Mouse (Mus musculus): Measurements from ENCODE around the gene Ldlrad3.

Gene Ldlrad3

DNA sequence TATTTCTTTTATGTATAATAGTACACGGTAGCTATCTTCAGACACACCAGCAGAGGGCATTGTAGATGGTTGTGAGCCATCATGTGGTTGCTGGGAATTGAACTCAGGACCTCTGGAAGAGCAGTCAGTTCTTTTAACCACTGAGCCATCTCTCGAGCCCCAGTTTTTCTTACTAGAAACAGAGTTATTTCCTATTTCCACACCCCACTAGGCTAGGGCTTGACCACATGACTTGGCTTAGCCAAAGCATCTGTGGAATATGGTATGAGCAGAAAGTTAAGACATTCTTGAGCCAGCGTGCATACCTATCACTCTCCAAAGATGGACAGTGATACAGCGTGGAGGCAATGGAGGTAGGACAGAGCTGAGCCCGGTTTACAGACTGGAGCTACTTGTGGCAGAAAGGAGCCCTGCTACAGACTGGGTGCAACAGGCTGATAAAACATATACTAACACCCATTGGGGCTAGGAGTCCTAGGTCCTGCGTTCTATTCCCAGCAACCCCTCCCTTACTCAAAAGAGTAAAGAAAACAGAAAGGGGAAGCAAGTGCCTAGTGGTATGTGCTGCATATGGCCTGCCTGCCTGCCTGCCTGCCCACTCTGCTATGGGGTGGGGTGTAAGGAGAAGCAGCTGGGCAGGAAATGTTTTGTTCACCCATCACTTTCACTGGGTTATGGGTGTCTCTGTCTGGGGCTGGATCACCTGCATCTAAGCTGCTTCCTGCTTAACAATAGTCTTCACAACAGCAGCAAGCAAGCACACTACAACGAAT is 147.1 kb downstream of the Ldlrad3 start:
- peak; percentile 25 to 45 for DNase-seq (ENCODE audit: low read depth in 2 of 2, low spot score in 2 of 2)

DNA sequence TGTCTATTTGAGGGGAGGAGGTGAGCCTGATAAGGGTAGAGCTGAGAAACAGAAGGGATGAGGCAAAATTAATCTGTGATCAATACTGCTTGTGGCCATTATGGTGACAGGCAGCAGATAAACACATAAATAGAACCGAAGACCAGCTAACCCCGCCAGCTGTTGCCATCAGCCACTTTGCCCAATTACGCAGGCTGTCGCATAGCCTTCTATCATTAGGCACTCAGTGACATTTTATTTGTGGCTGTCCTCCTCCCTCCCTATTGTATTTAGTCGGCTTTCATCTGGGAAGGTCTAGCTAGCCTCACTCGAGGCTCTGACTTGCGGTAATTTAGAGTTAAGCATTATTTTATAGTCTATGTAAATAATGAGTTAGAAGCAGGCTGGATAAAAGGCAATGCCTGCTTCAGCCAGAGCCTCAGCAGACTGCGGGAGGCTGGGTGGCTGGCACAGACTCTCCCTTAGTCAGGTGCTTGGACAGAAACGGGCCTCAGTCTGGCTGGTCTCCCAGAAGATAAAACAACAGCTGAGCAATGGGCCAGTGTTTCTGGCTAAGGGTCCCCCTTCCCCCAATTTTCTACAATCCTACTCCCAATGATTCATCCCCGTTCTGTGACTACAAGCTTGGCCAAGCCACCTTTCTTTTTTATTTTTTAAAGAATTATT is 147.8 kb downstream of the Ldlrad3 start:
- no peak for DNase-seq (ENCODE audit: low read depth in 2 of 2, low spot score in 2 of 2)

DNA sequence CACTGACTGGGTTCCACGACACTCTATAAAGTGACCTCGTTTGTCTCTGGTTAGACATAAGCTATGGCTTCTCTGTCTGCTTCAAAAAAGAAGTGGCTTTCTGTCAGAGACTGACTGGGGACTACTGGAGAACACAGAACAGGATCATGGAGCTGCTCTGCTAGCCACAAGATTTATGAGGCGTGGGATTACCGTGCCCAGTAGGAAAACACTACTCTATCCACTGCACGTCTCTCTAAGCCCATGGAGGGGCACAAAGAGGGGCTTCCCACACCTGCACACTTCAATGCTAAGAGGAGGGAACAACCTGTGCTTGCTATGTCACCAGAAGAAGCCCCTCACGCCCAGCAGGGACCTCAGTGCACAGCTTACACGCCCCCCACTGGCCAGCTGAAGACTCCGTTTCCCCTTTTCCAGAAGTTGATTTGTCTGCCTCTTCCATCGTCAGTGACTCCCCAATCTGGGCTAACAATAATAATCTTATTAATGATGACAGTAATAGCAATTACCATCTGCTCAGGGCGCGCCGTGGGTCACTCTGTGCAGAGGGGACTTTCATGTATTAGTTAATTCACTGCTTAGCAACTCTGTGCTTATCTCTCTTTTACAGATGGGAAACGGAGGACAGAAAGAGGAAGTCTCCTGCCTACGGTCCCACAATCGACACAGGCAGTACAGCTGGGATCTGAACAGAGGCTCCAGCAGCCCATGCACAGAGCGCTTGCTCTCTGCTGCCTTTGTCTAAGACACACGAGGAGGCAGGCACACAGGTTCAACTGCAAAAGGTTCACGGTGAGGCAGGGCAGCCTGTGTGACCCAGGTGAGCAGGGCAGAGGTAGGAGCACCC is 149.3 kb downstream of the Ldlrad3 start:
- no peak for DNase-seq (ENCODE audit: low read depth in 2 of 2, low spot score in 2 of 2)

DNA sequence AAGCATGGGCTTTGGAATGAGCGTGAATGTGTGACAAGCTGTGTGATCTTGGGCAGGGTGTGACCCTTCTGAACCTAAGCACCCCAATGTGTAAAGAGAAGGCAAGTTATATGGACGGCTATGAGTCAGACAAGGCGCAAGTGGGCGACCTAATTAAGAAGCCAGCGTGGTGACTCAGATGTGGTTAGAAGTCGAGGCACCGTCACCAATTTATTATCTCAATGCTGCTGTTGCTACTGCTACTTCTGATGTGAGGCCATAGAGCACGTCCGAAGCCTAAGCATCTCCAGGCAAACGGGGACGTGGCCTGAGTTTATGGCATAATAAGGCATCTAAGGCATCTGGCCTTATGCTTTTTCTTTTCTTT is 151.7 kb downstream of the Ldlrad3 start:
- no peak for DNase-seq (ENCODE audit: low read depth in 2 of 2, low spot score in 2 of 2)

DNA sequence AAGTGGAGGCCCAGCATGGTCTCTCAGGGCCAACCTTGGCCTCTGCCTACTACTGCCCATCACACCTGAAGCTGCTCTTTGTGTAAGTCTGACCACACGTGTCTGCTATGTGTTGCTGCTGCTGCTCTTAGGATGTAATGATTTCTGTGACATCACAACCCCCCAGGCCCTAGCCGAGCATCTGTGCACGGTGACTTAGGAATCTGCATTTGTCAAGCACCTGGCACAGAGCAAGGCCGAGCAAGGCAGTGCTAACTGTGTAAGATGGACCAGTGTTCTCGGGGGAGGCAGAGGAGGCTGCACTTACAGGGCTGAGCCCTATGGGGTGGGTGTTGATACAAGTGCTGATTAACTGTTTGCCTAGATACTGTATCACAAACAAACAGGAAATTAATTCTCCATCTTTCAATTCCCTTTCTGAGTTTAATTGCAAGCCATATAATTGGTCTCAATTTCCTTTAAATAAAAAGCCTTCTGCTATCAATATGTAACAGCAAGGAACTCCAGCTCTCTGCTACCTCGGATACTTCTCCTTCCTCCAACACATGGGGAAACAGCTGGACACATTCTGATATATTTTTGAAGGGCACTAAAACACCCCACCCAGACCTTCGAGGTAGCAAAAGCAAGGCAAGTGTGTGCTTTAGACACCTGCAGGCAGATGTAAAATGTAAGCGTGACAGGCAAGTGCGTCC is 152.2 kb downstream of the Ldlrad3 start:
- no peak for DNase-seq (ENCODE audit: low read depth in 2 of 2, low spot score in 2 of 2)

DNA sequence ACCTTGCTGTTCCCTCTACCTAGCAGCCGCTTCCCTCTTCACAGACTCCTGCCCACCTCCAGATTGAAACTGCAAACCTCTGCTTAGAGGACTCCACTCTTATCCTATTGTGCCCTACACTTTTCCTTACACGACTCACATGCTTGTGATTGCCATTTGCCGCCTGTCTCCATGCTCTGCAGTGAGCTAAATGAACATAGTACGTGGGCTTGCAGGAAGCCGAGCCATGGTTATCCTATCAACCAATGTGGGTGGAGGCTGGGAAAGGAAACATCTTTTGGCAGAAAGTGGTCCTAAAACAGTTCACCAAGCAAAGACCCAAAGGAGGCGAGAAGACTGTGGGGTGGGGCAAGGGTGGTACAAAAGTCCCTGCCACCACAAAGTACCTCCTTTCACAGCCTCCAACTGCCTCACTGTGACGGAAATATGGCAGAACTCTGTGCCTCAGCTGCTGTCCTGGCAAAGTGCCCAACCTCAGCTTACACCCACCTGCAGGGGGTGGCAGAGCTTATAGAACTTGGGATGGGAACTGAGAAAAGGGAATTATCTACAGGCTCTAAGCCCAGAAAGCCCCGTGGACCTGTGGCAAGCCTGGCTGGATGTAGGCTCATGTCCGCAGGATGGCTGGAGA is 153.4 kb downstream of the Ldlrad3 start:
- peak in 1 of 2 experiments; percentile 25 for DNase-seq (ENCODE audit: low read depth in 2 of 2, low spot score in 2 of 2)

DNA sequence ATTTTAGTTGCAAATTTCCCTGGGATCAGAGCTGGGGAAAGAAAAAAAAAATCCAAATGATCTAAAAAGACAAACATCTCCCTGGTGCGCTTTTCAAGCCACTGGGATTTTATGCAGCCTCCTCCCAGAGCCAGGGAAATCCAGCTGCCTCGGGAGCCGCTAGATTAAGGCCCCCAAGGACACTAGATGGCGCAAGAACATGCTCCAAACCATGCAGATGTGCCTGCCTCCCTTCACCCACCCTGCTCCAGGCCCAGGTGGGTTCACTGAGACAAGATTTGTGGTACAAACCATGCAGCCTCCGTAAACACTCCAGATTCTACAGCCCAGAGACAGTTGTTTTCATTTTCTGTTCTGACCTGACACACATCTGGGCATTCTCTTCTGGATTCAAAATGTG is 155.5 kb downstream of the Ldlrad3 start:
- peak; percentile 39 to 55 for DNase-seq (ENCODE audit: low read depth in 2 of 2, low spot score in 2 of 2)

DNA sequence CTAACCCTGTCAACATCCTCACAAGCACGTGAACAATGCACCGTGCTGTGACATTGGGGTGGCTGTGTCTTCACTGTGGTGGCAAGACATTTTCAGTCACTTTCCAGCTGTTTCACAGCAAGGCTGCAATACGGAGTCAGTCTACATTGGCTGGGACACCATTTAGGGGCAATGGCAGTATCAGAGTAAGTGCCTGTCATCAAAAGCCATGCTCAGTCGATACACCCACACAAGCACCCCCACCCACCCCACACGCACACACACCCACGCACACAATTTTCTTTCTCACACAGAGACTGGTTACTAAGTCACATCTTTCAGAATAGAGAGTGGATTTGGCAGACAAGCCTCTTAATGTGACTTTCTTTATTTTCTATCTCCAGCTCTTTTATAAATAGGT is 156.0 kb downstream of the Ldlrad3 start:
- DNase-seq (ENCODE audit: low read depth in 2 of 2, low spot score in 2 of 2) = no peak

DNA sequence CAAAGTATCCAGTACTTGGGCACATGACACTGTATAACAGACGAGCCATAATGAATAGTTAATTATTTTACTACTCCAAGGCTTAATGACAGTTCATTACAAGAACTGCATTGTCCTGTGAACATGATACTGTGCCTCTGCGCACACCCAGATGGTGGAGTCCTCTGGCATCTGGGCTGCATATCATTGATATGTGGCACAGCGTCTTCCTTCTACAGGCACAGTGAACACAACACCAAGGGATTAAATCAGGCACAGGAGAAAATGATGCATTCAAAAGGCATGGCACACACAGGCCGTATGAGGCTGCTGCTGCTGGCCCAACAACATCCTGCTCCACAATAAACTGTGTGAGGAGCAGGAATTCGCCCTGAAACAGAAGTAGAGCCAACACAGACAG is 156.5 kb downstream of the Ldlrad3 start:
- no peak for DNase-seq (ENCODE audit: low read depth in 2 of 2, low spot score in 2 of 2)

DNA sequence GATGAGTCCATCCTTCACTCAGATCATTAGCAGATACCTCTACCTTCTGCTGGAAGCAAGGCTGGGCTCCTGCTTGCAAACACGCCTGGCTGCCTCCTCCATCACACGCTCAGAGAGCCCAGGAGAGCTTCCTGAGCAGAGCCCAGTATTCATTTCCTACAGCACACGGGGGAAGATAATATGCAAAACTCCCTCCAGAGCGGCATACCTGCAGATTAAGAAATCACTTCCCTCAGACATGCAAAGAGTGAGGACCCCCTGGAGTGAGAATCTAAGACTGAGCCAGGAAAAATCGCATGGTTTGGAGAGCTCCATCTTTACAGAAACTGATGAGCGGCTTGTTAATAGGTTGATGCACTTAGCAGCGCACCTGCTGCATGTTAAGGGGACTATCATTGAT is 158.9 kb downstream of the Ldlrad3 start:
- no peak for DNase-seq (ENCODE audit: low read depth in 2 of 2, low spot score in 2 of 2)

DNA sequence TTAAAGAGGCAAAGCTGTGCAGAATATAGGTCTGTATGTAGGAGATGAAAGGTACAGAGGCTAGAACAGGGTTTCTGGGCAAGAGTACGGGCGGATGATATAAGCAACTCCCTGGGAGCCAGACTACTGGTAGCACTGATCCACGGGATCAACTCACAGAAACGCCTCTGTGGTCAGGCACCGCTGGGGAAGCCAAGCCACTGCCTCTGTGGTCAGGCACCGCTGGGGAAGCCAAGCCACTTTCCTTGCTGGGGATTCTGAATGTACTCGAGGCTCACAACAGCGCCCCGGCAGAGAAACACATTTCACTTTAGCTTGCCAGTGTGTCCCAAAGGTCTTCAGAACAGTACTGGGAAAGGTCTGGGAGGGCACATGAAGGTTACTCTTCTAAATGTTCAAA is 160.0 kb downstream of the Ldlrad3 start:
- DNase-seq (ENCODE audit: low read depth in 2 of 2, low spot score in 2 of 2) = no peak

DNA sequence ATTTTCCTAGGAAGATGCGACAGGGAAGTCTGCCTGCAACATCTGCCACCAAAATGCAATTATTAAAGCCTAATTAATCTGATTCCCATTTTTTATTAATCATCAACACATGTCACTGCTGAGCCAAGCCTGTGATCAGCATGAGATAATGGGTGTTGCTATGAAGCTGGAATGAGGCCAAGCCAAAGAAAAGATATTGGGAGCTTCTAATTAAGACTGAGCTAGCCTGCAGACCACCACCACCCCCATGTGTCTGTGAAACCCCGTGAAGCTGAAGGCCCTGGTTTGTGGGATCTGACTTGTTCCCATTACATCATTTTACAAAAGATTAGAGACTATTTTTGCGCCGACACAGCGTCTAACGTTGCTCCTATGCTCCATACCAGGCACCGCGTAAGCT is 161.7 kb downstream of the Ldlrad3 start:
- DNase-seq (ENCODE audit: low read depth in 2 of 2, low spot score in 2 of 2) = no peak

DNA sequence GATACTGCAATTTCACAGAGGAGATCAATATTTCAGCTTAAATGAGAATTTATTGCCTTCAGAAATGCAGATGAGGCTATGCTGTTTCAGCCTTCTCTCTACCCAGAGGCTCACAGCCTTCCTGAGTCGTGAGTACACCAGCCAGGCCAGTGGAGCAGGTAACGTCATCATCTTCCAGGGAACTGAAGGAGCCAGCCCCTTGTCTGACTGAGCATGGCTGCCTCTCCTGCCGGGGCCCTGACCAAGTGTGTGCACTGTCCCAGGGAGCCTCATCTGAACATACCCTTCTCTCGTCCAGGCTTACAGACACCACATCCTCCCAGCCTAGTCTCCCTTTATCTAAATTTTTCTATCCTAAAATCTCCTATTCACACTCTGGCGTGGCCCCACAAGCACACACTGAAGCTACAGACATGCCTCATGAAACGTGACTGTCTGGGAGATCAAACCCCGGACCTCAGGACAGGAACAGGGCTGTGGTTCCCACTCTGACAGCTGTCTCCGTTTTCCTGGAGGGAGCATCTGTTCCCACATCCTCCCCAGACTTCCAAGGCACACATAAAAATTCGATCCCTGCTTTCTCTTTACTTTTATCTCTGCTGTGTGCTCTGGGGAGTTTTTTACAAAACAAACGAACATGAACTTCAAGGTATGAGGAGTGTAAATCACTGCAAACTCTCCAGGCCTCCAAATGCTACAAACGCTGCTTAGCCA is 164.7 kb downstream of the Ldlrad3 start:
- no peak for DNase-seq (ENCODE audit: low read depth in 2 of 2, low spot score in 2 of 2)

DNA sequence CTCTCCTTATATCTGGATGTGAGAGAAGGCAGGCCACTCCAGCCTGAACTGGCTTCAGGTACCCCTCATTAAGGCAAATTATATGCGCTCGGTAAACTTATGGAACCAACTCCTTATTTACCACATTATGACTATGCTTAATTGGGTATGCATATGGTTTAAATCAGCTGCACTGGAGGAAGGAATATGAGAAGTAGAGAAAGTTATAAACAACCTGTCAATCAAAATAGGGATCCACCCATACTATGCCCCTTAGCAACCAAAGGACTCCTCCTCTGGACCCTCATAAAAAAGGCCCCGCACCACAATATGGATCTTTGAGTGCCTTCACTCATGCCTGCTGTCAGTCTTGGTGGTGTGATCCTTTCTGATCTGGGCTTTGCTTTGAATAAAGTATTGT is 165.6 kb downstream of the Ldlrad3 start:
- DNase-seq (ENCODE audit: low read depth in 2 of 2, low spot score in 2 of 2) = no peak

DNA sequence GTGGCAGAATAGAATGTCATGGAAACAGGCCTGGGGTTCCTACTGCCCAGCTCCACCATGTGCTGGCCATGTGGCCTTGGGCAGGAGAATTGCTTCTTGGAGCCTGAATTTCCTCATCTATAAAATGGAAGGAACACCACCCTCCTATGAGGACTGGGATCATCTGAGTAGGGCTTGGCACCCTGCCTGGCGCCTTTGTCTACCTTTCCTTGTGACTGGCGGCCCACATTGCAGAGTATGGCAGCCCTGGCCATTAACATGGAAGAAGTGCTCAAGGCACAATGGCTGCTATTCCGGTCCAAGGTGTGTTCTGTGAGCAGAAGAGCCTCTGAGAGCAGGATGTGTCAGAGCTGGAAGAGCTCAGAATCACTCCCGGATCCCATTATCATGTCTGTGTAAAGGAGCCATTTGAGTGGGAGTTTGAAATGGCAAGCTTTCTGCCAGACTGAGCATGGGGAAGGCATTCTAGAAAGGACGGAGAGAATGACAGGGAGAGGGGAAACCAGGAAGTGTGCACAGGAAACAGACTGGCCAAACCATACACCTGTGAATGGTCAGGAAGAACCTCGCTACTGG is 171.6 kb downstream of the Ldlrad3 start:
- no peak for DNase-seq (ENCODE audit: low read depth in 2 of 2, low spot score in 2 of 2)

DNA sequence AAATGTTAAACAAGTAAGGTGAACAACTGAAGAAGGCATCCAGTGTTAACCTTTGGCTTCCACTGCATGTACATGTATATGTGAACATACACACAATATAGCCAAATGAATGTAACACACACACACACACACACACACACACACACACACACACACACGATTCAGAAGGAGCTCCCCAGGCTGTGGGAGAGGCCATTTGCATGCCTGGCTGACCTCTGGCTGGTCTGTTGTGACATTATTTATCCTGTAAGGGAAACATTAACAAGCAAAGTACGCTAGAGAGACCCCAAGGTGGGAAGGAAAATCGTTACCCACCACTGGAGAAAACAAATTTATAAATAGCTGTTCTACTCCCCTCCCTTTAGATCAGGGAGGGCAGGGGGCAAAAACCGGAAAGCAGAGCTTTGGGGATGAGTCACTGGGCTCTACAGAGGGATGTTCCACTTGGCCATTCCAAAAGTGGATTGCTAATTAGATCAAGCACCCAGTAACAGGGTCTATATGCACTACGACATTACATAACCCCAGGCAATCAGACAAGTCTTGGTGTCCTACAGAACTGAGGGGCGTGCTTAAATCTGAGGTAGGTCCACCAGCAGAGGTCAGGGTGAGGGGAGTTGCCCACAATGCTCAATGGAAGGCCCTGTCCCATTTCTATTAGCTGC is 174.7 kb downstream of the Ldlrad3 start:
- DNase-seq (ENCODE audit: low read depth in 2 of 2, low spot score in 2 of 2) = no peak

DNA sequence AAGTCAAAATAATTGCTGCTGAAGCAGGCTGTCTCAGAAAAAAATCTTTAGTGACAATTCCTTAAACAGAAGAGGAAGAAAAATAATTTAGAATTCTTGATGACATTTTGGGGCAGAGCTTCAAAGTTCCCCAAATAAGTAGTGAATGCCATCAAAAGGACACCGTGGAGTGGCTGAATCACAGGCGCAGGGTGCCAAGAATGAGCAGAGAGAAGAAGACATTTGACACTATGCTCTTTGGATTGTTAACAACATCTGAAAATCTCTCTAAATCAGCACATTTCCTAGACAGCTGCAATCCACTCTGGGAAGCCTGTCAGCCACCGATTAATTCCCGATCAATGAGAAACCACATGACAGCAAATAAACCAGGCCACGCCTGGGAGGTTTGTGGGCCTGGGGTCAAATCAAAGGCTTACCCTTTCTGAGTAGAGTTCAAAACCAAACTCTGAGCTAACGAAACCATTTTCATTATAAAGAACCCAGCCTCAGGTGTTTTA is 176.4 kb downstream of the Ldlrad3 start:
- no peak for DNase-seq (ENCODE audit: low read depth in 2 of 2, low spot score in 2 of 2)

DNA sequence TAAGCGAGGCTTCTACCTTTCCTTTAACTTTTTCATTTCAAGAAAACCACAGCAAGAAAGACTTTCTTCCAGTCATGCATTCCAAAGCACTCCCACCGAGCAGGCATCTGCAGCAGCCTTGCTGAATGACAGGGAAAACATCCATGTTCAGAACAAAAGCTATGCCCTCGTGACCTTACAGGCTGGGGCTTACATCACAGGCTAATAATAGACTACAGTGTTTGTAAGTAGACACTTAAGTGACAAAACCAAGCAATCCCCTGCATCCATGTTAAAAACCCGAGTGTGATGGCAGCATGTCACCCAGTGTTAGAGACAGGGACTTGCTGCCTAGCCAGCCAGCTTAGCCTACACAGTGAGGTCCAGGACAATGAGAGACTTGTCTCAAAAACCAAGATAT is 180.0 kb downstream of the Ldlrad3 start:
- DNase-seq (ENCODE audit: low read depth in 2 of 2, low spot score in 2 of 2) = no peak

DNA sequence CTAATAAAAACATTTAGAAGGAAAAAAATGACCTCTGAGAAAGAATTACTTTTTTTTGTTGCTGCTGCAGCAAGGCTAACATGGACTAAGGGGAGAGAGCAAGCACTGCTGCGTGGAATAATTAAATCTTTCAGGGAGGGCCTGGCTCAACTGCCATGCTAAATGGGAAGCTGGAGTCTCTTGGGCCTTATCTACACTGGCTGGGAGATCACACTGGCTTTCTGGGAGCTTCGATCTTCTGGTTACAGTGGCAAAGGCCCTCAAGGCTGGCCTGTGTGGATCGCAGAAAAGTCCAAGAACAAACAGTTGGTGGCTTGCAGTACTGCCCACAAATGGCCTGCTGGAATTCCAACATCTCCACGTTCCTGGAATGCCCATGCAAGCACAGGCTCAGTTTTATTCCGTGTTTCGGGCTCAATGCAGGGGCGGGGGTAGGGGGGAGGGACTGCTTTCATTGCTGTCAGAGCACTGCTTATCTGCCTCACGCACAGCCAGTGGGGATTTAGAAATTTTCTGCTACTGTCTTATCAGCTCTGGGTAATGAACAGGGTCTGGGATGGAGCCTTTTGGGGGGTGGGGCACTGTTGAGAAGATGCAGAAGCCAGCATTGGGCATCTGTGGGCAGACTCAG is 180.7 kb downstream of the Ldlrad3 start:
- DNase-seq (ENCODE audit: low read depth in 2 of 2, low spot score in 2 of 2) = no peak

Data from CD8-positive naive resting alpha-beta T cell, adult 2 months (primary cell).